Mouse (Mus musculus) midbrain, embryonic 14.5 days (tissue): ENCODE data around the gene Tbxas1. TPM values are rescaled to one million over a fixed set of nuclear protein-coding genes. Genes with fewer than 3 reads are reported as not detected.

Experiments used
- ATAC-seq: fragments of 200-750 bp; cut with Nextera tagmentation; 2 replicates; pipeline ENCODE4 v1.8.0; 2017; ENCODE audit warnings: moderate number of reproducible peaks, moderate library complexity; ENCODE audit not compliant: low FRiP score, low TSS enrichment
- DNase-seq: peaks from one replicate; pipeline ENCODE4 v3.0.0-alpha.2; 2015
- H3K27ac ChIP-seq: fragments of 300-500 bp; sonication (generic); replicated peaks from 2 replicates; pipeline ENCODE4 v1.5.1; 2014; ENCODE audit warnings: mild to moderate bottlenecking, low read depth, low read length, moderate library complexity
- H3K27me3 ChIP-seq: fragments of 300-500 bp; sonication (generic); 2 replicates; pipeline ENCODE4 v1.6.1; 2014; ENCODE audit warnings: low read length, control low read depth, mixed read lengths; ENCODE audit not compliant: control insufficient read depth, insufficient read depth
- H3K36me3 ChIP-seq: fragments of 300-500 bp; sonication (generic); 2 replicates; pipeline ENCODE4 v1.6.1; 2014; ENCODE audit warnings: low read length, control low read depth; ENCODE audit not compliant: control insufficient read depth, insufficient read depth
- H3K4me1 ChIP-seq: fragments of 300-500 bp; sonication (generic); 2 replicates; pipeline ENCODE4 v1.6.1; 2014; ENCODE audit warnings: mild to moderate bottlenecking, antibody characterized with exemption, low read length, control low read depth; ENCODE audit not compliant: control insufficient read depth, insufficient read depth
- H3K4me2 ChIP-seq: fragments of 300-500 bp; sonication (generic); 2 replicates; pipeline ENCODE4 v1.6.1; 2014; ENCODE audit warnings: mild to moderate bottlenecking, low read length, moderate library complexity
- H3K4me3 ChIP-seq: fragments of 300-500 bp; sonication (generic); replicated peaks from 2 replicates; pipeline ENCODE4 v1.5.1; 2014; ENCODE audit warnings: low read depth, low read length
- H3K9ac ChIP-seq: fragments of 300-500 bp; sonication (generic); replicated peaks from 2 replicates; pipeline ENCODE4 v1.6.1; 2014; ENCODE audit warnings: mild to moderate bottlenecking, low read length, moderate library complexity
- H3K9me3 ChIP-seq: fragments of 300-500 bp; sonication (generic); 2 replicates; pipeline ENCODE4 v1.6.1; 2016; ENCODE audit warnings: low read length, control low read depth, mixed read lengths; ENCODE audit not compliant: control insufficient read depth
- WGBS: fragments of 180-500 bp; shearing (Covaris S2); extraction: QIAGEN DNeasy Blood & Tissue Kit; methylation state at CpG from one replicate; pipeline ENCODE4 v1.1.7; 2014; 5-methylcytosine and 5-hydroxymethylcytosine counted together
- polyA plus RNA-seq: library from polyadenylated mRNA; unstranded; fragments of >200 nt; fragmentation: Nextera tagmentation; extraction: Ambion mirVana; gene quantifications from 2 replicates; pipeline ENCODE4 v1.2.1, GENCODE M21; 2014

The Tbxas1 gene
- polyA plus RNA-seq, 1 experiment from 2014 or later, result 1.6 TPM

DNA sequence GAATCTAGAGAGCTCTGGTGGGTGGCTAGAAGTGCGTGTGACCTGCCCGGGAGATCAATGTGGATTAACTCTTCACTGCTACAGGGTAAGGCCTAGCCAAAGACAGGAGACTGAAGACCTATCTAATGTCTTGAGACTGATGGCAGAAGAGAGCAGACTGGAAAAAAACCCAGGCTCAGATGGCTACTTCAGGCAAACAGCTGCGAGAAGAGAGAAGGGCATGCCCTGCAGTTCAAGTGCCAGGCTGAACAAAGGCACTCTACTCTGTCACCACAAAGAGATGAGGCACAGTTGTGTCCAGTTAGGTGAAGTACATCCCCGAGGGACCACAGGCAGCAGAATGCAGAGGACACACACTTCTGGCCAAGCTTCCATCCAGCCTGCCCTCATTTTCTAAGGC lies 37.1 kb upstream of the Tbxas1 start:
- WGBS, result 70% methylated on average over 4 of the region's 4 CpGs
- Histone ChIP-seq H3K4me3 (no peak overlapping the region), H3K4me1 (peaks cover 13% of the 10 kb centered on the region), H3K27me3 (no peaks in the 10 kb centered on the region), H3K9ac (no peak overlapping the region), H3K4me2 (no peak overlapping the region), H3K9me3 (no peaks in the 10 kb centered on the region), H3K36me3 (no peaks in the 10 kb centered on the region), H3K27ac (no peak overlapping the region)
- DNase-seq, result no peak
- ATAC-seq, result no peak

DNA sequence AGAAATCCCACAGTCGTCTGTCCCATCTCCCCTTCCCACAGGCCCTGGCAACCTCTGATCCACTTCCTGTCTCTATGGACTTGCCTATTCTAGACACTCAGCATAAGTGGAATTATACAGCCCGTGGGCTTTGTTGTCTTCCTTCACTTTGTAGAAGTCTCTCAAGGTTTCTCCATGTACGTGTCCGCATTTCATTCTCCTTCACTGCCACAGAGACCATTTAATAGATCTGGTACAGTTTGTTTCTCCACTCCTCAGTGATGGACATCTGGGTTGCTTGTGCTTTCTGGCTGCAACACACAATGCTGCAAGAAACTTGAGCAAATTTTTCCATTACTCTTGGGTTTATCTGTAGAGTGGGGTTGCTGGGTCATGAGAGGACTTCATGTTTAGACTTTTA lies 35.3 kb upstream of the Tbxas1 start:
- Histone ChIP-seq H3K4me3 (no peak overlapping the region), H3K36me3 (no peaks in the 10 kb centered on the region), H3K27me3 (no peaks in the 10 kb centered on the region), H3K9ac (no peak overlapping the region), H3K4me2 (no peak overlapping the region), H3K4me1 (peaks cover 13% of the 10 kb centered on the region), H3K27ac (no peak overlapping the region), H3K9me3 (no peaks in the 10 kb centered on the region)
- DNase-seq (no peak), ATAC-seq (no peak)
- WGBS, result 62% methylated on average over 4 of the region's 4 CpGs

DNA sequence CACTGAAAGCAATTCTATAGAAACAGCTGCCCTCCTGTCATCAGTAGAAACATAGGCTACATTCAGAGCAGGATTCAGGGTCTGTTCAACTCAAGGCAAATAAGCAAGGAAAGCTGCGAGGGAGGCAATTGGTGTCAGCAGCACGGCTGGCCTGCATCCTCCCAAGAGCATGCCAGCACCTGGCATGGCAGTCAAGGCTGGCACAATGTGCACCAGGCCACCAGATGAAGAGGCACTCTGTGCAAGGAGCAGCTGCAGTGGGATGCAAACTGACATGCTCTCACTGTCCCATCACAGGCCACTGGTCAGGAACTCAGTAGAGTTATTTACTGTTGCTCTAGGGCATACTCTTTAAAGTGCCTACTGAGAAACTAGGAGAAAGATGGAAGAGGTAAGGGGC lies 34.8 kb upstream of the Tbxas1 start:
- Histone ChIP-seq H3K9me3 (no peaks in the 10 kb centered on the region), H3K4me2 (no peak overlapping the region), H3K27me3 (no peaks in the 10 kb centered on the region), H3K27ac (0 out of 2 replicates have a peak overlapping the region, but pooled peaks have one; percentile 32), H3K4me3 (no peak overlapping the region), H3K9ac (no peak overlapping the region), H3K4me1 (peaks cover 13% of the 10 kb centered on the region), H3K36me3 (no peaks in the 10 kb centered on the region)
- ATAC-seq (no peak), DNase-seq (no peak)
- WGBS, result 71% methylated on average over 2 of the region's 2 CpGs

DNA sequence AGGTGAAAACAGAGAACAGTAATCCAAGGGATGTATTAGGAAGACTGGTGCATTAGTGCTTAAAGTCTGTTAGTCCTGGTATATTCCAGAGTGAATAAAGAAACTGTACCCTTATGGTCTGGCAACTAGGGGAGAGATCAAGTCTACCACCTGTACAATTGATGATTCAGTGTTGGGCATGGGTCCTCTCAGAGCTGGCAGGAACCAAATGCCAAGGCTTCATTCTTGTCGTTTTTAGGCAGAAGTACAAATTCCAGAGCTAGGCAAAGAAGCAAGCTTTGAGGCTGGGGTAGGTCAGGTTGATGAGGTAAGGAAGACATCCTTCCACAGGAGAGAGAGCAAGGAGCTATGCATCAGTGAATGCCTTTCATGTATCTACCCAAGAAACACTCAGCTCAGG lies 34.4 kb upstream of the Tbxas1 start:
- Histone ChIP-seq H3K9me3 (no peaks in the 10 kb centered on the region), H3K27me3 (no peaks in the 10 kb centered on the region), H3K9ac (no peak overlapping the region), H3K4me2 (no peak overlapping the region), H3K4me3 (no peak overlapping the region), H3K36me3 (no peaks in the 10 kb centered on the region), H3K4me1 (peaks cover 15% of the 10 kb centered on the region), H3K27ac (no peak overlapping the region)
- DNase-seq (no peak), ATAC-seq (no peak)
- 87% methylated on average over 1 of the region's 1 CpGs for WGBS

DNA sequence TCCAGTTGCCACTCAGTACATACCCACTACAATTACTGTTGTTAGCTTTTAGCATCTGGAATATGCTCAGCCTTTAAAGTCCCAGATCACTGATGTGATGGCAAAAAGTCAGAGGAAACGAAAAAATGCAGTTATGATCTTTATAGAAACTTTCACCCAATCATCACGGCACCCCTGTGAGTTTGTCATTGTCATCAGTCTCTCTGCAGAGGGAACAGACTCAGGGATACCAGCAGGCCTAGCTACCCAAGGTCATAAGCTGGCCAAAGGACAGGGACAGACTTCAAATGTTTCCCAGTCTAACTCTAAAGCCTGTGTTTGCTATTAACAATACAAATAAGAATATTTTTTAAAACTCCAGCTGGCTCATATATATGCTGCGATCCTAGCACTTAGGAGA lies 33.7 kb upstream of the Tbxas1 start:
- Histone ChIP-seq H3K4me1 (peaks cover 22% of the 10 kb centered on the region), H3K4me2 (no peak overlapping the region)

DNA sequence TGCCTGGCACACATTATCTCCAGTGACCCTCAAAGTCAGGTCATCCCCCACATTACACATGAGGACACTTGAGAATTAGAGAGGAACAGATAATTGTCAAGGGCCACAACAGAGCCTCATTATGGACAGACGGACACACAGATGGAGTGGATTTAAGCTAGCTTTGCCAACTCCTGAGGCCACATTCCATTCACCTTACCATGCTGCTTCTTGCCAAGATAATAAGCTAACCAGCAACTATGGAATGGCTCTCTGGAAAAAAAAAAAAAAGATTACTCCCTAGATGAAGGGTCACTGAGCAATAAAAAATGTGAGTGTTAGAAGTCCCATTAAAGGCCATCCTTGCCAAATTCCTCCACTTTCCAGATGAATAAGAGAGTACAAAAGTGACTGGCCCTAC lies 30.1 kb upstream of the Tbxas1 start:
- DNase-seq (no peak), ATAC-seq (no peak)
- Histone ChIP-seq H3K27me3 (no peaks in the 10 kb centered on the region), H3K9me3 (no peaks in the 10 kb centered on the region), H3K4me1 (peaks cover 53% of the 10 kb centered on the region), H3K9ac (no peak overlapping the region), H3K4me2 (no peak overlapping the region), H3K4me3 (no peak overlapping the region), H3K27ac (no peak overlapping the region), H3K36me3 (no peaks in the 10 kb centered on the region)
- 76% methylated on average over 1 of the region's 1 CpGs for WGBS

More for the DNA sequence above, 33.7 kb upstream of the Tbxas1 start:
- ATAC-seq (no peak), DNase-seq (no peak)
- no peaks in the 10 kb centered on the region for H3K27me3 ChIP-seq
- H3K36me3 ChIP-seq, result no peaks in the 10 kb centered on the region
- H3K27ac ChIP-seq, result no peak overlapping the region
- no peak overlapping the region for H3K9ac ChIP-seq
- H3K4me3 ChIP-seq, result no peak overlapping the region
- 88% methylated on average over 3 of the region's 3 CpGs for WGBS
- H3K9me3 ChIP-seq, result no peaks in the 10 kb centered on the region

DNA sequence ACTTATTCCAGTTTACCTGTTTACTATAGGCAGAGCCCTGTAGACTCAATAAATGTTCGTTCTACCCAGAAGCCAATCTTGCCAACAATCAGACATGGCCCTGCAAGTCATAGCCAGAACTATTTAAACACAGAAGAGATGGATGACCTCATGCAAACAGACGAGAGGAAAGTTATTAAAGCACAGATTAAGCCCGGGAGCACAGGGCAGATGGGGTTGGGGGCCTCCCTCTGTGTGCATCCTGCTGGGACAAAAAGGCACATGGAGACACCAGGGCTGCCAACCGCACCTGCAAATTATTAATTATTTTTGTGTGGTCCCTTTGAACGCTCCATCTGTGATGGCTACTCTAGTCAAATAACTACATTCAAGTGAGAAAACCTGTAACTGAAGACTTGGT lies 29.3 kb upstream of the Tbxas1 start:
- no peak overlapping the region for H3K4me3 ChIP-seq
- H3K9me3 ChIP-seq, result no peaks in the 10 kb centered on the region
- 60% methylated on average over 5 of the region's 5 CpGs for WGBS
- H3K4me2 ChIP-seq, result no peak overlapping the region
- peaks cover 48% of the 10 kb centered on the region for H3K4me1 ChIP-seq
- DNase-seq (no peak), ATAC-seq (no peak)
- no peaks in the 10 kb centered on the region for H3K36me3 ChIP-seq
- H3K9ac ChIP-seq, result no peak overlapping the region
- no peaks in the 10 kb centered on the region for H3K27me3 ChIP-seq
- H3K27ac ChIP-seq, result no peak overlapping the region; the same call in 1 of the 2 replicates

DNA sequence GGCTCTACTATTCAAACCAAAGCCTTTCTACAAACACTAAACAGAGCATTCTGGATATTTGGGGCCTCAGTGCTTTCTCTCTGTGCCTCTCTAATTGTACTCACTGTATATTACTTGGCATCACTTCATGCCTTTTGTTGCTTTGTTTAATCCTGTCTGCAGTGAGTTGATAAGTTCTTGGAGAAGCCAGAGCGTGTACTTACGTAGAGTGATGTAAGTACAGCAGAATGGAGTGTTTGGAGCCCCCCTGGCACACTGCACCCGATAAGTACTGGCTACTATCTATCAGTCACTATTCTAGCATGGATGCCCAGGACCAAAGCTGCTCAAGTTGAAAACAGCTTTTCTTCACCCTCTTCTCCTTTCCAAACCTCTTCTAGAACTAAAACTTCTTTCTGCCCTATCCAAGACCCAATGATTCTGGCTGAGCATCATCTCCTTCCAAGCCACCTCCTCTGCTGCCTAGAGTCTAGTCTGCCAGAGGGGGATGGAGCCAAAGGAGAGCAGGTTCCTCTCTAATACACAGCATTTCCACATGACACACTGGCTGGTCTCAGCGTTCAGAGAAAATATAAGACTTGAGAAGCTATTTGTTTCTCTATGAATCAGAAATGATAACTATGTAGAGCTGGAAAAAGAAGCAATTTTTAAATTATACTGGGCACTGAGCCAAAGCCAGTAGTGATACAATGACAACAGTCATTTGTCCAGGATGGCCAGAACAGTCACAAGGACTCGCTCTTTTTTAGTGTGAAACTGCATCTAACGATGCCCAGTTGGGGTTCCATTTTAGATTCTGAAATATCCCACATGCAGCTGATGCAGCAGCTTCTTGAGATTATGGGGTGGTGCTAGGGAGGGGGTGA lies 28.6 kb upstream of the Tbxas1 start:
- 71% methylated on average over 6 of the region's 6 CpGs for WGBS
- no peak overlapping the region for H3K4me3 ChIP-seq
- no peaks in the 10 kb centered on the region for H3K36me3 ChIP-seq
- peak overlapping the region; percentile 0; the same call in 1 of the 2 replicates for H3K27ac ChIP-seq
- DNase-seq, result no peak
- no peaks in the 10 kb centered on the region for H3K27me3 ChIP-seq
- H3K4me1 ChIP-seq, result peaks cover 46% of the 10 kb centered on the region
- H3K9ac ChIP-seq, result no peak overlapping the region
- ATAC-seq, result no peak
- no peak overlapping the region for H3K4me2 ChIP-seq
- H3K9me3 ChIP-seq, result no peaks in the 10 kb centered on the region

DNA sequence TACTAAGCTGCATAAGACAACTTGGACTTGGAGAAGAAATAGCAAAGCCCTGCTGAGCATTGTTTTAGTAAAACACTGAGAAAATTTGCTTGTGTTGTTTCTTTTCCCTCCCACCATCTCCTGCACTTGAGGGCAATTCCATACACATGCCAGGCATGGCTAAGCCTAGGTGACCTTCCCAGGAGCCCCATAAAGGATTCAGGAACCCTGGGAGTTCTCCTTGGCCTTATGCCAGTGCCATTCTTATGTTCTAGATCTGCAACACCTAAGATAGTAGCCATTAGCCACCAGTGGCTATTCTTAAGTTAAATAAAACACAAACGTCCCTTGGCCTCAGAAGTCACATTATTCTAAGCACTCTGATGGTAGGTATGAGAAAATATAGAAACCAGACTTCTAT lies 27.8 kb upstream of the Tbxas1 start:
- Histone ChIP-seq H3K9ac (no peak overlapping the region), H3K27ac (no peak overlapping the region), H3K4me1 (peaks cover 46% of the 10 kb centered on the region), H3K36me3 (no peaks in the 10 kb centered on the region), H3K9me3 (no peaks in the 10 kb centered on the region), H3K4me3 (no peak overlapping the region), H3K4me2 (no peak overlapping the region), H3K27me3 (no peaks in the 10 kb centered on the region)
- no peak for DNase-seq
- 82% methylated on average over 1 of the region's 1 CpGs for WGBS
- no peak for ATAC-seq
